Mouse (Mus musculus) right cerebral cortex, postnatal 36 days (tissue): Measurements from ENCODE around the gene Lifr.

ENCODE experiments used
- DNase-seq, 2 experiments: peaks; one replicate each; pipeline ENCODE4 v3.0.0; 2022; ENCODE audit warnings: low spot score in 2 of 2, mixed read lengths in 1 of 2

The Lifr gene

DNA sequence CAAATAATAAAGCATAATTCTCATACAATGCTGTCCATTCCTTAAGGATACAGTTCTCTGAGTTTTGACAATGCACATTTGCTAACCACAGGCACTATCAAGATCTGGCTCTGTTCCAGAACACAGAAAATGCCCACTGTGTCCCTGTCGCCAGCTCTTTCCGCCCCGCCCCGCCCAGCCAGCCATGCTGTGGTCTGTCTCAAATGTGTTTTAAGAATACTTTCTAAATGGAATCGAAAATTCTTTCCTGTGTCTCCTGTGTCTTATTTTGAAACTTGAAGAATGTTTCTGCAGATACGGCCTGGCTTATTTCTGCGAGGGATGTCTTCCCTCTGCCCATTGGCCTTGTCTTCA lies 64.3 kb downstream of the Lifr start:
- DNase-seq: no peak

DNA sequence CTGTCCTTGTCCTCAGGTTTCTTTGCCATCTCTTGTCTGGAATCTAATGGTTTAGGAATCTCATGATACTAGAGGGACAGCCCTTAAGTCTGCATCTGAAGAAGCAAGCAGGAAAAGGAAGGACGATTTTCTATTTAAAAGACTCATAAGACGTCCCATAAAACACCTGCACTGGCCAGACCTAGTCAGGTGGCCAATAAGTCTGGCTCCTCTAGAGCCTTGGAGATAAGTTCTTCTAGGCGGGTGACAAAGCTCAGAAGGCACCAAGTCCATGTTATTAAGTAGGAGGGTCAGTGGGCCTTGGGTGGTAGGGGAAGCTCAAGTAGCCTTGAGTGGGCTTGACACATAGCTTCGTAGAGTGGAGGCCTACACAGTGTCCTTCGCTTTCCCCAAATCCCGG lies 67.2 kb downstream of the Lifr start:
- no peak for DNase-seq

DNA sequence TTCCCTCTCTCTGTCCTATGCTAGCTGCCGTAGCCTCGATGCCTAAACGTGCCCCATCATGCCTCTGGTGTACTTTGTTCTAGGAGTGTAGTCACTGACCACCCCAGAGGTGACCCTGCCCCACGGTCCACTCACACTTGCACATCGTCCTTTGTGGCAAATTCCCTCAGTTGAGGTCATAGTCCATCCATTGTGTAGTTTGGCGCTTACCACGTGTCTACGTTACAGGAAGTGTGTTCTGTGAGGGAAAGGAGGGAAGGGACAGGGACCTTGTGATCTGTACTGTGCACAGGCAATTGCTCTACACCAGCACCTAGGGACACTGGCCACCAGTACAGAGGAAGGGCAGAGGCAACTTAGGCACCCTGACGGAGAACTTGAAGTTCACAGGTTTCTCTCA lies 69.5 kb downstream of the Lifr start:
- no peak for DNase-seq

GRCm38 (mm10) chr15:7160321-7160720 lies 69.9 kb downstream of the Lifr start:
- no peak for DNase-seq

GRCm38 (mm10) chr15:7163851-7164250 lies 73.4 kb downstream of the Lifr start:
- no peak for DNase-seq

- no peak for DNase-seq
These were observed 76.3 kb downstream of the Lifr start for GRCm38 (mm10) chr15:7166735-7167134.

DNA sequence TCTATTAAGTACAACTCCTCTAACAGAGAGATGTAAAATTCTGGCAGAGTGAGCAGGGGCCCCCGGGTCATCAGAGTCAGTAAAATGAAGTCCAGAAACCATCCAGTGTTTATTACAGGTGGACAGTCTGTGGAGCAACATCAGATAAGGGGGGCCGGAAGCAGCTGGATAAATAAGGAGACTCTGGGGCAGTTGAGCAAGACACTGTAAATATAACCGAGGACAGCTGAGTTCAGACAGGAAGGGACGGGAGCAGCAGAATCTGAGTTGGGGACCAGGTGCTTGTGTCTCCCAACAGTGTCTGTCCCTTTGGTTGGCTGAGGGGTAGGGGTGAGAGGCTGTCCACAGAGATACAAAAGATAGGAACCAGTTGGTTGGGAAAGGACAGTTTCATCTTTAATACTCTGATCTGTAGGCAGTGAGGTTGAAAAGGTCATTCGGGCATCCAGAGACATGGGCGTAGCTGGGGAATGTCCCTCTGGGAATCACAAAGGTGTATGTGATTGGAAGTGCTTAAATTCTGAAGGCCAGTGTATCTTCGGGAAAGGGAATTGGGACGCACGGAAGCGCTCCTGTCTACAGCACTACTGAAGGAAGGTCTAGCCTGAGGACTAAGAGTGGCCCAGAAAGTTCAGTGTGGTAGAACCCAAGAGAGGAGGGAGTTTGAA lies 77.0 kb downstream of the Lifr start:
- no peak for DNase-seq

- DNase-seq: no peak
These were observed 77.6 kb downstream of the Lifr start for GRCm38 (mm10) chr15:7167906-7168532.

GRCm38 (mm10) chr15:7172875-7173274 lies 82.5 kb downstream of the Lifr start:
- DNase-seq: no peak

GRCm38 (mm10) chr15:7173346-7173745 lies 82.9 kb downstream of the Lifr start:
- no peak for DNase-seq

DNA sequence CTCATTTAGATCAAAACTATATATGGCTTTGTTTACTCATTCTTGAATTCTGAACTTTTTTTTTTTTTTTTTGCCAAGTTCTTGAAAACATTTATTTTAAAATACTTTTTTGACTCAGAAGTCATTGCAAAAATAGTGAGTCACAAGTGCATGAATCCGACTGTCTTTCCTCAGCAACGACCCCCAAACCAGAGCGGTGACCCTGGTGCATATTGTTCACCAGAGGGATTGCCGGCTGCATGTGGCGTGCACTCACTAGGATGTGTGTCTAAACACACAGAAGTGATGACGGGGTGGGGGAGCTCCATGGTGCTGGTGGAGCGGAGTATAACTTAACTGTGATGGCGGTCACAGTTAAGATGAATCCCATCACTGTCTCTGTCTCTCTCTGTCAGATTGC lies 83.4 kb downstream of the Lifr start:
- no peak for DNase-seq

DNA sequence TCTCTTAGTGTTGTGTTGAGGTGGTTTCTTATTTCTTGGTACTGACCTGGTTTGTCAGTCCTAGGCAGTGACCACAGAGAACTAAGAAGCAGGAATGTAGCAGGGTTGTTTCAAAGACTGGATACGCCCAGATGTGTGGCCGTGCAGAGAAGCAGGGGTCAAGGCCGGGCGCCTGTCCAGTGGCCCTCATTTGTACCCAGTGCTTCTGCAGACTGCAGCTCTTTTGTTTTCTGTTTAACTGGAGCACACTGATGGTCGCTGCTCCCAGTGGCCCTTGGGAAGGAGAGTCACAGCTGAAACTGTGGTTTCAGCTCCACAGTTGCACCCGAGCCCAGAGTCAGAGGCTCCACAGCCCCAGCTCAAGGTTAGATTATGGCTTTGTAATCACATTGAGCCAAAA lies 90.2 kb downstream of the Lifr start:
- DNase-seq: peak in 1 of 2 experiments; percentile 16

DNA sequence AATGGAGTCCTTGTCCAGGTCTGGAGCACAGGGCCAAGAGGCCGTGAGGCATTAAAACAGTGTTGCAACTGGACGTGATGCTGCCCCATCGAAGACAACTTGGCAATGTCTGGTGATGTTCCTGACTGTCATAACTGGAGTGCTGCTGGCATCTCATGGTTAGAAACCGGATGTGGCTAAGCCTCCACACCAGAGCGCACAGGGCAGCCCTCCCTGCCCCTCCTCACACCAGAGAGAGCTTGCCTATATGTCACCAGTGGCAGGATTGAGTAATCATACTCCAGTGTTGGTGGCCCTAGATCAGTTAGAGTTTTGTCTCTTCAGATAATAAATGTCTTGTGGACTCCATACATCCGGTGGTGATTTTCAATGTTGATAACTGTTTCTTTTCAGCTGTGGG lies 97.3 kb downstream of the Lifr start:
- DNase-seq: no peak

GRCm38 (mm10) chr15:7189678-7190454 lies 99.5 kb downstream of the Lifr start:
- no peak for DNase-seq

DNA sequence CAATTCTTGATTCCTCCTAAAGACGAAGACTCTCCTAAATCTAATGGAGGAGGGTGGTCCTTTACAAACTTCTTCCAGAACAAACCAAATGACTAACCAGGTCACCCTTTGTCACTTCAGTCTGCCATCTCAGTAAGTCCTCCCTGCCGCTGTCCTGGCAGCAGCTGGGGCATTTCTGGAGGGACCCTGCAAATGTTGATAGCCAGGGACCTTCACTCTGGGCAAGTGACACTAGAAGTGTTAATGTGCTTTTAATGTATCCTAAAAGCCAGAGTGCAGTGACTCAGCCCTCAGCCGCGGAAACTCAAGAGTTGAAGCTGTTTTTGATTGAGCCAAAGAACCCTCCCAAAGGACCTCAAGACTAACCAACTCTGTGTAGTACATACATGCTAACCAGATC lies 100.7 kb downstream of the Lifr start:
- DNase-seq: no peak

GRCm38 (mm10) chr15:7192582-7192981 lies 102.2 kb downstream of the Lifr start:
- no peak for DNase-seq

GRCm38 (mm10) chr15:7194147-7194720 lies 103.8 kb downstream of the Lifr start:
- no peak for DNase-seq

DNA sequence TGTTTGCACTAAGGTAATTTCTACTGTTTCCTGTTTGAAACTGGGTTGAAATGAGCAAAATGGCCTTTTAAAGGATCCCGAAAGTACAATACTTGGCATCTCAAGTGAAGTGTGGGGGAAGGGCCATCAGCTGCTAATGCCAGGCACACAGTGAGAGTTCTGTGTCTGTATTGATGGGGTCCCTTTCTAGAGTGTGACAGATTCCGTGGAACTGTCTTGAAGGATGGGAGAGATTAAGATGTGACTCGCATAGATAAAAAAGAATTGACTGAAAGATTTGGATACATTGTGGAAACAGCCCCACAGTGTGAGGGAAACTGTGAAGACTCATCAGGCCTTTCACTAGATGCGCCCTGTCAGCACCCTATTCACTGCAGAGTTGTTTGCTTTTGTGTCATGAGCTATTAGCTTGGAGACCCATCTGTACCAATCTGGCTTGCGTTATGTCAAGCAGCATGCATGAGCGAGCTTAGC lies 104.4 kb downstream of the Lifr start:
- DNase-seq: no peak

DNA sequence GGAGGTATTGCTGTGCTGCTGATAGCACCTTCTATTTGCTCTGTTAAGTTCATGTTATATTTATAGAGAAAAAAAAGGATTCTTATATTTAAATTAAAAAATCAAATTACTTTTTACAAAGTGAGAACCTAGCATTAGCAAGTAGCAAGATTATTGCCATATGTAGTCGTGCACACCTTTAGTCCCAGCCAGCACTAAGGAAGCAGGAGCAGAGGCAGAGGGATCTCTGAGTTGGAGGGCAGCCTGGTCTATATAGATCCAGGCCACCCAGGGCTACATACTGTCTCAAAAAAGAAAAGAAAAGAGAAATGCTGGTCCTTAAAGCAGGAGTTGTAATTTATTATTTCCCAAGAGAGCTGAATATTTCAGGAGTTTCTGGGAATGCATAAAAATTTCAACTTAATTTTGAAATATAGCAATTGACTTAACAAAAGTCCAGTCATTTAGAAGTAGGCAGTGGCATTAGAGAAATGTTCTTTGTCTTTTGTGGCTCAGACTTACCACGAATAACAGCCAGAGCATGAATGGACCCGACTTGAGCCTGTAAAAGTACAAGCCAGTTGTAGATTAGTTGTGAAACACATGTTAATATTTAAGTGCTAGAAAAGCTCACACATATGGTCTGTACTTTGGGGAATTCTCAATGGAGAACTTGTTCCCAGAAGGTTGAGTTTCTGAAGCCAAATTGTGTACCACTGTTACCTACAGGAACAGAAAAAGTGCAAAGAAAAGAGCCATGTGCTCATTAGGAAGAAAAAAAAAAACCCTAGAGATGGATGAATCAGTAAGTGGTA lies 107.4 kb downstream of the Lifr start:
- no peak for DNase-seq

DNA sequence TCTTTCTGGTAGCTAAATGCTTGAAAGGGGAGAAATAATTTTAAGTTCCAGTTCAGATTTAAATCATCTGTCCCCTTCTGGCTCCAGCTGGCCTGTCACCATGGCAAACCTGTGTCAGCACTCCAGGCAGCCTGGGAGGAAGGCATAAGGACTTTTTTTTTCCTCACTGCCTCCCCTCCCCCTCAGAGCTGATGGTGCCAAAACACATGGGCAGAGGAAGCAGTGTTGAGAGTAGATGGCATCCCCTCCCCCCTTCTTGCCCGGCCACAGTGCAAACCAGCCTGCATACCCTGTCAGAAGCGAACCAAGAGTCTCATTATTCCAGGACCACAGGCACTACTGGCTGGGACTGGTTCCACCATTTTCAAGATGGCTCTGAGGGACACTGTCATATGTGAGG lies 108.4 kb downstream of the Lifr start:
- peak; percentile 11 to 12 for DNase-seq

DNA sequence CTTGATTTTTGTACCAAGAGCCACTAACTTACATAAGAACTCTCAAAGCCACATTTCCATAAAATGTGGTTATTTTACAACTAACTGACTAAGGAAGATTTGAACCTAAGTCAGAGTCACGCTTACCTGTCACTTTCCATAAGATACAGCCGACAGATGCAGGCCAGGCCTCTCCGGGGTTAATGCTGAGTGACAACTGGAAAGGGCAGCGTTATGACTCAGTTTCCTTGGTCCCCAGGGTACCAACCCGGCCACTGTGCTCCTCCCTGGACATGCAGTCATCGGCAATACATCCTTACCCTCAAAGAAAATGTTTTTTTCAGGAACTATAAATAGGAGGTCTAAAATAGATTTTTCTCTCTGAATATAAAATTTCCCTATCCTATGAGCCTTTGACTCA lies 109.9 kb downstream of the Lifr start:
- DNase-seq: no peak
